In the genomic region with DNA sequence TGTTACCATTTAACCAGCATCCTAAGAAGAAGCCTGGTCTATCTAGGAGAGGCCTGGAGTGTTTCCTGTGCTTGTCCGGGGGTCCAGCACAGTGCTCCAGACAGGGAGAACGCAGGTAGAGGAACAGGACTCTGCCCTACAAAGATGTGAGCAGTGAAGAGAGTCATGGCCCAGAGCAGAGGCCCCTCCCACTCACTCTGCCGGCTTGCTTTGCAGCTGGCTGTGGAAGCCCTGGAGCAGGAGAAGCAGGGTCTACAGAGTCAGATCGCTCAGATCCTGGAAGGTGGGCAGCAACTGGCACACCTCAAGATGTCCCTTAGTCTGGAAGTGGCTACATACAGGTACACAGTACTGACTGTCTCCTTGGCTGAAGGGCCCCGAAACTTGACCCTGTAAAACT, we compare ENCODE assay signal across 10 mouse cellular contexts. TPM values are rescaled to one million over a fixed set of nuclear protein-coding genes. Genes with fewer than 3 reads are reported as not detected.
A peak's percentile ranks its signal among the peaks of the same experiment; 100 is the strongest.
DNase-seq lines count a peak whose midpoint lies in the region; ATAC-seq and TF ChIP-seq lines count a peak whose summit lies in the region.
"Had no signal": no experiment of that assay in that cellular context is flagged by ENCODE, and none has a peak within 500 bp of the region (broad histone marks: within the 10 kb centered on the region; RNA-seq: fewer than 3 reads in every experiment).

No protein-coding gene starts in this region.

- no peak for DNase-seq in layer of hippocampus, adult 2 months (ENCODE audit: low spot score in 2 of 2)
- DNase-seq in layer of hippocampus, postnatal 10 days (ENCODE audit: low spot score in 2 of 2), result no peak
- DNase-seq in forebrain, embryonic 14.5 days (ENCODE audit: low spot score), result no peak
- no peak for DNase-seq in left cerebral cortex, postnatal 25 days (ENCODE audit: low spot score in 2 of 2)
- no peak for DNase-seq in cerebellum, adult 8-10 months
- DNase-seq in layer of hippocampus, postnatal 36 days, result no peak
- DNase-seq: right cerebral cortex, adult 18-20 months had no signal

- no peak for TF ChIP-seq POLR2A in small intestine, adult 2 months (IDR thresholded peaks at IDR 0.05; ENCODE audit: low read depth, low read length)

- 7% methylated on average over 5 of the region's 5 CpGs for WGBS in forebrain, embryonic 14.5 days
- 23% methylated on average over 5 of the region's 5 CpGs for WGBS in limb, embryonic 15.5 days
- WGBS in small intestine, adult 2 months, result 54% methylated on average over 5 of the region's 5 CpGs

- no peak overlapping the region for H3K27ac ChIP-seq in layer of hippocampus, adult 2 months
- peak overlapping the region; percentile 94 for H3K27ac ChIP-seq in forebrain, embryonic 14.5 days (ENCODE audit: low read depth, low read length)
- H3K27ac ChIP-seq in limb, embryonic 15.5 days, result no peak overlapping the region
- no peak overlapping the region for H3K27ac ChIP-seq in small intestine, adult 2 months (ENCODE audit: insufficient read depth, low read depth, low read length)

- no peak for TF ChIP-seq CTCF in layer of hippocampus, adult 2 months (conservative IDR thresholded peaks at IDR 0.05)
- no peak for TF ChIP-seq CTCF in small intestine, adult 2 months (IDR thresholded peaks at IDR 0.05; ENCODE audit: extremely low read depth, insufficient read length, insufficient replicate concordance, low read depth, low read length)

- H3K36me3 ChIP-seq in forebrain, embryonic 14.5 days (ENCODE audit: control insufficient read depth, insufficient read depth, low read length), result peaks cover 23% of the 10 kb centered on the region
- no peaks in the 10 kb centered on the region for H3K36me3 ChIP-seq in limb, embryonic 15.5 days
- H3K36me3 ChIP-seq in small intestine, adult 2 months (ENCODE audit: control insufficient read depth, insufficient read depth, low read length), result no peaks in the 10 kb centered on the region

- no peaks in the 10 kb centered on the region for H3K27me3 ChIP-seq in forebrain, embryonic 14.5 days (replicated peaks; ENCODE audit: control insufficient read depth, insufficient read depth, low read length)
- peaks cover 36% of the 10 kb centered on the region for H3K27me3 ChIP-seq in limb, embryonic 15.5 days
- H3K27me3 ChIP-seq in small intestine, adult 2 months (ENCODE audit: control insufficient read depth, insufficient read depth, low read length), result peaks cover 28% of the 10 kb centered on the region

- ATAC-seq in forebrain, embryonic 14.5 days, result no peak
- ATAC-seq in limb, embryonic 15.5 days (ENCODE audit: insufficient number of reproducible peaks, low FRiP score, low TSS enrichment, low read depth), result no peak

- H3K4me3 ChIP-seq in layer of hippocampus, adult 2 months, result peak overlapping the region; percentile 49
- H3K4me3 ChIP-seq in forebrain, embryonic 14.5 days (ENCODE audit: low read depth, low read length), result peak overlapping the region; percentile 67
- H3K4me3 ChIP-seq in limb, embryonic 15.5 days, result peak overlapping the region; percentile 52
- peak overlapping the region; percentile 61; the same call in 1 of the 2 replicates for H3K4me3 ChIP-seq in small intestine, adult 2 months (ENCODE audit: low read depth, low read length)

- peak overlapping the region; percentile 84 for H3K9ac ChIP-seq in forebrain, embryonic 14.5 days (ENCODE audit: low read length)
- no peak overlapping the region for H3K9ac ChIP-seq in limb, embryonic 15.5 days

- H3K4me1 ChIP-seq in forebrain, embryonic 14.5 days (ENCODE audit: control insufficient read depth, insufficient read depth, low read length), result peaks cover 31% of the 10 kb centered on the region
- H3K4me1 ChIP-seq in limb, embryonic 15.5 days, result peaks cover 43% of the 10 kb centered on the region
- H3K4me1 ChIP-seq in small intestine, adult 2 months (ENCODE audit: control insufficient read depth, insufficient read depth, insufficient read length, low read length), result peaks cover 8% of the 10 kb centered on the region

- H3K4me2 ChIP-seq in forebrain, embryonic 14.5 days (ENCODE audit: low read length), result peak overlapping the region; percentile 94
- peak overlapping the region; percentile 94 for H3K4me2 ChIP-seq in limb, embryonic 15.5 days

- intact Hi-C loops in left cerebral cortex, postnatal 25 days (cut with DNase I), result no loop called here

- H3K9me3 ChIP-seq in forebrain, embryonic 14.5 days (replicated peaks; ENCODE audit: control insufficient read depth, low read length), result no peaks in the 10 kb centered on the region
- no peaks in the 10 kb centered on the region for H3K9me3 ChIP-seq in limb, embryonic 15.5 days

RNA-seq across cellular contexts. Expression of gene Nes, which starts 1.9 kb away (rescaled TPM):
- total RNA-seq in layer of hippocampus, adult 2 months (2021), result 1 to 10 TPM; 4.0 to 4.8 TPM
- 10 to 100 TPM; 14.7 to 18.5 TPM for total RNA-seq in layer of hippocampus, postnatal 10 days (2021)
- polyA plus RNA-seq in forebrain, embryonic 14.5 days (2014; fragmentation: Nextera tagmentation; extraction: Ambion mirVana), result 23.1 and 27.8 TPM in 2 replicates
- 26.6 and 37.2 TPM in 2 replicates for polyA plus RNA-seq in limb, embryonic 15.5 days (2015; fragmentation: Nextera tagmentation; extraction: Ambion mirVana)
- polyA plus RNA-seq in small intestine, adult 2 months (2012; rRNA removed), result 2.6 and 5.0 TPM in 2 replicates
- 1 to 10 TPM; 5.2 to 6.2 TPM for total RNA-seq in left cerebral cortex, postnatal 25 days (2021)
- total RNA-seq in layer of hippocampus, postnatal 36 days (2021), result 1 to 10 TPM; 4.0 to 5.4 TPM

RNA-seq across cellular contexts. Expression of gene Crabp2, which starts 24.3 kb away (rescaled TPM):
- 1 to 10 TPM; 1.6 to 3.7 TPM for total RNA-seq in layer of hippocampus, adult 2 months (2021)
- total RNA-seq in layer of hippocampus, postnatal 10 days (2021), result 1 to 10 TPM; 2.0 to 6.4 TPM
- 32.8 and 35.9 TPM in 2 replicates for polyA plus RNA-seq in forebrain, embryonic 14.5 days (2014; fragmentation: Nextera tagmentation; extraction: Ambion mirVana)
- 249 and 274 TPM in 2 replicates for polyA plus RNA-seq in limb, embryonic 15.5 days (2015; fragmentation: Nextera tagmentation; extraction: Ambion mirVana)
- 0.10 TPM in 1 of 2 replicates, not detected in the other for polyA plus RNA-seq in small intestine, adult 2 months (2012; rRNA removed)
- total RNA-seq in left cerebral cortex, postnatal 25 days (2021), result 1 to 10 TPM; 3.9 to 5.7 TPM
- total RNA-seq in layer of hippocampus, postnatal 36 days (2021), result 1 to 10 TPM; 1.3 to 3.5 TPM

RNA-seq across cellular contexts. Expression of gene Bcan, which starts 27.3 kb away (rescaled TPM):
- 100 to 1,000 TPM; 309 to 328 TPM for total RNA-seq in layer of hippocampus, adult 2 months (2021)
- total RNA-seq in layer of hippocampus, postnatal 10 days (2021), result 100 to 1,000 TPM; 350 to 399 TPM
- polyA plus RNA-seq in forebrain, embryonic 14.5 days (2014; fragmentation: Nextera tagmentation; extraction: Ambion mirVana), result 13.5 and 21.9 TPM in 2 replicates
- polyA plus RNA-seq in limb, embryonic 15.5 days (2015; fragmentation: Nextera tagmentation; extraction: Ambion mirVana), result 0.72 and 1.1 TPM in 2 replicates
- polyA plus RNA-seq in small intestine, adult 2 months (2012; rRNA removed), result 0.04 and 0.24 TPM in 2 replicates
- total RNA-seq in left cerebral cortex, postnatal 25 days (2021), result 100 to 1,000 TPM; 257 to 284 TPM
- 100 to 1,000 TPM; 296 to 327 TPM for total RNA-seq in layer of hippocampus, postnatal 36 days (2021)
- total RNA-seq: common myeloid progenitor, adult 5-6 weeks had no signal

RNA-seq across cellular contexts. Expression of gene Rrnad1, which starts 42.3 kb away (rescaled TPM):
- total RNA-seq in layer of hippocampus, adult 2 months (2021), result 10 to 100 TPM; 24.7 to 27.4 TPM
- total RNA-seq in layer of hippocampus, postnatal 10 days (2021), result 10 to 100 TPM; 18.1 to 26.4 TPM
- polyA plus RNA-seq in forebrain, embryonic 14.5 days (2014; fragmentation: Nextera tagmentation; extraction: Ambion mirVana), result 15.6 and 20.2 TPM in 2 replicates
- 18.4 and 18.5 TPM in 2 replicates for polyA plus RNA-seq in limb, embryonic 15.5 days (2015; fragmentation: Nextera tagmentation; extraction: Ambion mirVana)
- 12.5 and 17.3 TPM in 2 replicates for polyA plus RNA-seq in small intestine, adult 2 months (2012; rRNA removed)
- 10 to 100 TPM; 19.5 to 21.8 TPM for total RNA-seq in left cerebral cortex, postnatal 25 days (2021)
- 10 to 100 TPM; 23.5 to 27.9 TPM for total RNA-seq in layer of hippocampus, postnatal 36 days (2021)

RNA-seq across cellular contexts. Expression of gene Isg20l2, which starts 42.7 kb away (rescaled TPM):
- total RNA-seq in layer of hippocampus, adult 2 months (2021), result 10 to 100 TPM; 14.2 to 15.8 TPM
- 10 to 100 TPM; 17.1 to 19.0 TPM for total RNA-seq in layer of hippocampus, postnatal 10 days (2021)
- polyA plus RNA-seq in forebrain, embryonic 14.5 days (2014; fragmentation: Nextera tagmentation; extraction: Ambion mirVana), result 17.9 and 20.0 TPM in 2 replicates
- polyA plus RNA-seq in limb, embryonic 15.5 days (2015; fragmentation: Nextera tagmentation; extraction: Ambion mirVana), result 48.5 and 56.0 TPM in 2 replicates
- 3.9 and 7.0 TPM in 2 replicates for polyA plus RNA-seq in small intestine, adult 2 months (2012; rRNA removed)
- total RNA-seq in left cerebral cortex, postnatal 25 days (2021), result 10 to 100 TPM; 12.8 to 16.0 TPM
- total RNA-seq in layer of hippocampus, postnatal 36 days (2021), result 10 to 100 TPM; 15.0 TPM
